Mouse (Mus musculus) left cerebral cortex, adult 8-10 months (tissue): ENCODE results near the gene Rbfox1. TPM values are rescaled to one million over a fixed set of nuclear protein-coding genes. Genes with fewer than 3 reads are reported as not detected.
A peak's percentile ranks its signal among the peaks of the same experiment; 100 is the strongest.

ENCODE experiments used
- DNase-seq, 2 experiments: peaks; one replicate each; pipeline ENCODE4 v3.0.0; 2022; ENCODE audit warnings: low spot score in 2 of 2
- total RNA-seq, 4 experiments: library from RNA; stranded (reverse); gene quantifications; 2 replicates each; pipeline ENCODE4 v1.2.4; 2022

Rbfox1 gene
- total RNA-seq, 4 experiments from 2014 or later, result 293 to 314 (median 299) TPM

DNA sequence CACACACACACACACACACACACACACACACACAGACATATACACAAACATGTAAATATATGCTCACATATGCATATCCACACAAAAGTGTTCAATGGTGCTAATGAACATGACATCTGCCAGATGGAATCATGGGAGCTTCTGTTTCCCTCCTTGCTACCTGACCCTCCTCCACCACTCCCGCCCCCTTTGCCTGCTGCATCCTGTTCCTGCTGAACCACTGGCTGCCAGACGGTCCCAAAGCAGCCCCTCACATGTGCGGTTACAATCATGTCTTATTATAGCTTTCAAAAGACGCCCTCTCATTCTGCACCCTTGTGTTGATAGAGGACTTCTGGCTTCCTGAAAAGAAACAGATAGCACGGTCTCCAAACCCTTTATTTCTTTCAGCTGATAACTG is 563.1 kb downstream of the Rbfox1 start:
- peak in 1 of 2 experiments; percentile 41 for DNase-seq

- DNase-seq, result no peak
These were observed 570.2 kb downstream of the Rbfox1 start for GRCm38 (mm10) chr16:6455349-6455748.

GRCm38 (mm10) chr16:6479094-6479590 is 594.0 kb downstream of the Rbfox1 start:
- no peak for DNase-seq

DNA sequence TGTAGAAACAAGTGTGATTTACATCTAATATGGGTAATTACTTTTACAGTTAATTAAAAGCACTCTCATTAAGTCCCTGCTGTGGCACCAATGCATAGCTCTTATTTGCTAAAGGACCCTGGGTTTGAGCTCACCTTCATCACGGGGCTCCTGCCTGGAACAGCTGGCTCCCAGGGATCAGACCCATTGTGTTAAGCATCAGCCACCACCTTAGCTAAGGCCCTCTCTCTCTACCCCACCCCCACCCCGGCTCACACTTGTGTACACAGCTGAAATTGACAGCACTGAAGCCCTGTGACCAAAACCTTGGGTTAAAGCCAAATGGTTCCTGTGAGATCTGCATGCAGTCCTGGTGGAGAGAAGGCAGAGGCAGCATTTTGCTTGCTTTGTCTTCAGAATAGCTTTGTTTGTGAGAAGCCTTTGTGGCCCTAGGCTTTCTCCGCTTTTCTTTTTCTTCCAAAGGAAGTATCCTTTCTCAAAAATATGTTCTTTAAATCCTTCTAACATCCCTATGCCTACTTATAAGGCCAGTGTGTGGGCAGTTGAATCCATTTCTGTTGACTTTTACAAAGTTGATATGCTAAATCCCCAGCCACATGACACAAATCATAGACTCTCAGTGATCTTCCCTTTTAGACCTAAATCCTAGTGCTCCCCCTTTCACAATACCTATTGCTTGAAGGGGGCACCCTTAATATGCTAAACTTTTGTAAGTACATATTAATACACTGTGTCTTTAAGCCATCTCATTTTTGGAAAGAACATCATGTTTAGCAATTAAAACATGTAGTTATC is 594.7 kb downstream of the Rbfox1 start:
- DNase-seq, result no peak

- peak in 1 of 2 experiments; percentile 59 for DNase-seq
These were observed 595.2 kb downstream of the Rbfox1 start for GRCm38 (mm10) chr16:6480411-6480728.

DNA sequence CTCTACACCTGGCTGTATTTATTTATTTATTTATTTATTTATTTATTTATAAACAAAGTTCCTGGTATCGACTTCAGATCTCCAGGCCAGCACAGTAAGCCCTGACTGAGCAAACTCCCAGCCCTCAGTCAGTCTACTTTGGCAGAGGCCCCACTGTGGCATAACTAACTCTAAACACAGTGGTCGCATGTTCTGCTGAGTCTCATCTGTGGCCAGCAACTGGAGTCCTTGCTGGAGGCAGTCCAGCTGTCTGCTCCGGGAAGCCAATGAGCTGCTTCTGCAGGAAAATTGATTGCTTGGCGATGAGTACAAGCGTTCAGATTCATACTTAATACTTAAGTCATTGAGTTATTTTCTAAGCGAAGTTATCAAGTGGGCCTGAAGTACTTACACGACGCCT is 598.5 kb downstream of the Rbfox1 start:
- DNase-seq, result no peak

DNA sequence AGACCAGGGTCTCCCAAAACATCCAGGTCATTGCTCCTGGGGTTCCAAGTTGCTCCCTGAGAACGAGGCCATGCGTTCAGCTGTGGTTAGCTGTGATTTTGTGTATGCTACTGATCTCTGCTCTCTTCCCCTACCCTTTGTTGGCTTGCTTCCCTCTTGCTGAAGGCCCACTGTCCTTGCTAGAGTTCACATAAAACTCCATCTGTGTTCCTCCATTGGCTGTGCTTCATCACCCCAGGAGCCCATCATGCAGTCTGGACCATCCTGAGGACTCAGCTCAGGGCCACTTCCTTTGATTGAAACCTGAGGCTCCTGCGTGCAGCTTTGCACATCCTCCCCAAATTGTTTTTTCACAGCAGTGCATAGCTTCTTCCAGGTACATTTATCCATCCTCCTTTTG is 600.5 kb downstream of the Rbfox1 start:
- DNase-seq, result no peak

- no peak for DNase-seq
These were observed 617.1 kb downstream of the Rbfox1 start for GRCm38 (mm10) chr16:6502219-6502618.

GRCm38 (mm10) chr16:6503573-6504331 is 618.6 kb downstream of the Rbfox1 start:
- DNase-seq, result no peak

- no peak for DNase-seq
These were observed 623.8 kb downstream of the Rbfox1 start for GRCm38 (mm10) chr16:6508924-6509323.

DNA sequence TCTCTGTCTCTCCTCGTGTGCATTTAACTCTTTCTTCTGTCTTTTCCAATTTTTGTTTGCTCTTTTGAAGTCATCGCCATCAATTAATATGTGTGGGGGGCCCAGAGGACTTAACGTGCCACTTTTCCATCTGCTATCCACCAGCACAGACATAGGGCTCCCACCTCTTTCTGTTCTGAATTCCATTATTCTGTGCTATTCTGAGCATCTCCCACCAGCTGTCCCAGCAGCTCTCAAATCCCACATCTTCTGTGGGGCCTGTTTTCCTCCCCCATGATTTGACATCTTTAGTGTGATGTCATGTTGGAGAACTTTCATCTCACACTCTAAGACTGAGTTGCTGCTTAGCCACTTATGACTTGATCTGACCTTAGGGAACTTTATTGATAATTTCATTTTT is 634.3 kb downstream of the Rbfox1 start:
- peak in 1 of 2 experiments; percentile 23 for DNase-seq

GRCm38 (mm10) chr16:6525507-6526170 is 640.5 kb downstream of the Rbfox1 start:
- peak in 1 of 2 experiments; percentile 45 for DNase-seq

GRCm38 (mm10) chr16:6531459-6531858 is 646.3 kb downstream of the Rbfox1 start:
- DNase-seq, result no peak

GRCm38 (mm10) chr16:6532077-6532995 is 647.2 kb downstream of the Rbfox1 start:
- DNase-seq, result no peak

- no peak for DNase-seq
These were observed 670.6 kb downstream of the Rbfox1 start for GRCm38 (mm10) chr16:6555776-6556175.

- DNase-seq, result no peak
These were observed 672.6 kb downstream of the Rbfox1 start for GRCm38 (mm10) chr16:6557726-6558125.

DNA sequence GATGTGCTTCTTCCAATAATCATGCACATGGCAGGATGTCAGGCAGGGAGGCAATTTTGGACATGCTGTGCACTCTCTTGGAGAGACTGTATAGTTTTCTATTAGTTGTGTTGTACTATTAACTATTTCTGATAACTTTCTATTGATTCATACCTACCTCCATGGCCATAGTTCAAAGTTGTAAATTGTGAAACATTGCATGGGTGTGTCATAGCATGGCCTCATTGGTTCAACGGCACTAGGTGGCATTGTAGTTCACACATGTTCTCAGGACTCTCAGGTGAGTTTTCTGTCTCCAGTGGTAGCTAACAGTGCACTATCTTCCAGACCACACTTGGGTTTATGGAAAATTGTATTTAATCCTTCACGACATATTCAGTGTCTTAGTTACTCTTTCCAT is 699.5 kb downstream of the Rbfox1 start:
- no peak for DNase-seq

- no peak for DNase-seq
These were observed 700.0 kb downstream of the Rbfox1 start for GRCm38 (mm10) chr16:6585204-6585603.

GRCm38 (mm10) chr16:6616526-6616925 is 731.4 kb downstream of the Rbfox1 start:
- DNase-seq, result no peak

GRCm38 (mm10) chr16:6640330-6640729 is 755.2 kb downstream of the Rbfox1 start:
- no peak for DNase-seq

DNA sequence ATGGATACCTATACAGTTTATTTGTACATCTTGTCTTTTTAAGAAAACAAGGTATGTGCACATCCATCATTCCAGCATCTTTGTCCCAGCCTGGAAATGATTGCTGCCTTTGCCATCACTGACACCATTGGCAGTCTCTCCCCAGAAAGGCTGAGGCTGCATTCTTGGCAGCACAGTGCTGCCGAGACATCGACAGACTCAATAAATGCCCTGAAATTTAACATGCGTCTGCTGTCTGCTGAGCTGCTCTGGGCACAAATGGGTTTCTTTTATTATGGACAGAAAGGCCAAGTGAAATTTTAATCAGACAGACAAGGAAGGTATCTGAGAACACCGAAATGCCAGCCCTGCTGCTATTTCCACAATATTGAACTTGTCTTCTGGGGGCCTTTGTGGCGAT is 761.8 kb downstream of the Rbfox1 start:
- DNase-seq, result no peak
